Mouse (Mus musculus): ENCODE data around the gene Rhcg.

- TF ChIP-seq CTCF (IDR thresholded peaks at IDR 0.05), result no peak
- no peak for TF ChIP-seq EP300 (IDR thresholded peaks at IDR 0.05)
These were observed 68.4 kb downstream of the Rhcg start for GRCm38 (mm10) chr7:79548893-79549555.

All from lung, postnatal 0 days (tissue).